Mouse (Mus musculus): ENCODE measurements around the gene Acp5. TPM values are rescaled to one million over a fixed set of nuclear protein-coding genes. Genes with fewer than 3 reads are reported as not detected.
A peak's percentile ranks its signal among the peaks of the same experiment; 100 is the strongest.

The Acp5 gene
- polyA plus RNA-seq, 1 experiment from 2014 or later, result 14.3 TPM

GRCm38 (mm10) chr9:22122005-22122404 lies 13.5 kb downstream of the Acp5 start:
- no peak for DNase-seq (ENCODE audit: low spot score)
- no peaks in the 10 kb centered on the region for H3K4me1 ChIP-seq (ENCODE audit: control insufficient read depth, insufficient read depth, low read length)
- H3K36me3 ChIP-seq (replicated peaks; ENCODE audit: control insufficient read depth, insufficient read depth, low read depth, low read length), result no peaks in the 10 kb centered on the region
- H3K9me3 ChIP-seq (replicated peaks; ENCODE audit: control insufficient read depth, low read length), result no peaks in the 10 kb centered on the region
- no peak overlapping the region for H3K4me2 ChIP-seq (ENCODE audit: low read depth, low read length)
- H3K9ac ChIP-seq (replicated peaks; ENCODE audit: low read length), result no peak overlapping the region
- ATAC-seq (replicated peaks; ENCODE audit: insufficient number of reproducible peaks, low FRiP score, low TSS enrichment, low read depth), result no peak
- WGBS, result 88% methylated on average over 3 of the region's 3 CpGs
- no peak overlapping the region for H3K4me3 ChIP-seq (ENCODE audit: low read depth, low read length)
- H3K27ac ChIP-seq (replicated peaks; ENCODE audit: low read depth, low read length), result no peak overlapping the region
- no peaks in the 10 kb centered on the region for H3K27me3 ChIP-seq (ENCODE audit: control insufficient read depth, insufficient read depth, low read length)

GRCm38 (mm10) chr9:22121545-22121944 lies 14.0 kb downstream of the Acp5 start:
- ATAC-seq (replicated peaks; ENCODE audit: insufficient number of reproducible peaks, low FRiP score, low TSS enrichment, low read depth) (no peak), DNase-seq (ENCODE audit: low spot score) (no peak)
- Histone ChIP-seq H3K9ac (replicated peaks; ENCODE audit: low read length) (no peak overlapping the region), H3K27ac (replicated peaks; ENCODE audit: low read depth, low read length) (no peak overlapping the region), H3K9me3 (replicated peaks; ENCODE audit: control insufficient read depth, low read length) (no peaks in the 10 kb centered on the region), H3K4me2 (ENCODE audit: low read depth, low read length) (no peak overlapping the region), H3K4me1 (ENCODE audit: control insufficient read depth, insufficient read depth, low read length) (no peaks in the 10 kb centered on the region), H3K27me3 (ENCODE audit: control insufficient read depth, insufficient read depth, low read length) (no peaks in the 10 kb centered on the region), H3K36me3 (replicated peaks; ENCODE audit: control insufficient read depth, insufficient read depth, low read depth, low read length) (no peaks in the 10 kb centered on the region), H3K4me3 (ENCODE audit: low read depth, low read length) (no peak overlapping the region)

GRCm38 (mm10) chr9:22119543-22119942 lies 16.0 kb downstream of the Acp5 start:
- Histone ChIP-seq H3K4me1 (ENCODE audit: control insufficient read depth, insufficient read depth, low read length) (no peaks in the 10 kb centered on the region), H3K9me3 (replicated peaks; ENCODE audit: control insufficient read depth, low read length) (no peaks in the 10 kb centered on the region), H3K27me3 (ENCODE audit: control insufficient read depth, insufficient read depth, low read length) (no peaks in the 10 kb centered on the region), H3K4me2 (ENCODE audit: low read depth, low read length) (no peak overlapping the region), H3K36me3 (replicated peaks; ENCODE audit: control insufficient read depth, insufficient read depth, low read depth, low read length) (no peaks in the 10 kb centered on the region), H3K27ac (replicated peaks; ENCODE audit: low read depth, low read length) (no peak overlapping the region), H3K4me3 (ENCODE audit: low read depth, low read length) (no peak overlapping the region), H3K9ac (replicated peaks; ENCODE audit: low read length) (no peak overlapping the region)
- ATAC-seq (replicated peaks; ENCODE audit: insufficient number of reproducible peaks, low FRiP score, low TSS enrichment, low read depth) (no peak), DNase-seq (ENCODE audit: low spot score) (no peak)
- 93% methylated on average over 4 of the region's 4 CpGs for WGBS

DNA sequence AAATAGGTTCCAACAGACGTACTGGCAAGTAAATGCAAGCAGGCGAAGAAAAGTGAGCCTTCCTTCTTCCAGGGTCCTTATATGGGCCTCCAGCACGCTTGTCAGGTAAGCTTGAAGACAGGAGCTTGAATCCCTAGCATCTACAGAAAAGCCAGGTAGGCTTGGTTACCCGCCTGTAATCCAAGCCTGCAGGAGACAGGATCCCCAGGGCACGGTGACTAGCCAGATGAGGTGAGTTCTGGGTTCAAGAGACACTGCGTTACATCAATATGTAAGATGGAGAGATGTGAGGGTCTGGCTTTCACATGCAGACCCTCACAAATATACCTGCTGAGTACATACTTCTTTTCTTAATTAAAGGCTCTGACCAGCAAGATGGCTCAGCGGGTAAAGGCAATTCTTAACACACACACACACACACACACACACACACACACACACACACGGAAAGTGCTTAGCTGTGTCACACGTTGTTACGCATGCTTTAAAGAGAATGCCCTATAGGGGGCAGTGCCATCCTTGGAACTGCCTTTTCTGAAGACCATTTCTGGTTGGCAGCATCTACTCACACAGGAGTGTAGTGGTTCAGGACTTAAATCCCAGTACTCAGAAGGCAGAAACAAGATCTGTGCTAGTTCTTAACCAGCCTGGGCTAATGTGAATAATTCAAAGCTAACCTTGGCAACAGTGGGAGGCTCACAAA lies 17.6 kb downstream of the Acp5 start:
- no peak overlapping the region for H3K27ac ChIP-seq (replicated peaks; ENCODE audit: low read depth, low read length)
- H3K4me3 ChIP-seq (ENCODE audit: low read depth, low read length), result no peak overlapping the region
- H3K9ac ChIP-seq (replicated peaks; ENCODE audit: low read length), result no peak overlapping the region
- no peaks in the 10 kb centered on the region for H3K27me3 ChIP-seq (ENCODE audit: control insufficient read depth, insufficient read depth, low read length)
- H3K4me1 ChIP-seq (ENCODE audit: control insufficient read depth, insufficient read depth, low read length), result no peaks in the 10 kb centered on the region
- H3K36me3 ChIP-seq (replicated peaks; ENCODE audit: control insufficient read depth, insufficient read depth, low read depth, low read length), result no peaks in the 10 kb centered on the region; the same call in 1 of the 2 replicates
- ATAC-seq (replicated peaks; ENCODE audit: insufficient number of reproducible peaks, low FRiP score, low TSS enrichment, low read depth) (no peak), DNase-seq (ENCODE audit: low spot score) (peak; percentile 70)
- H3K4me2 ChIP-seq (ENCODE audit: low read depth, low read length), result peak overlapping the region; percentile 54
- H3K9me3 ChIP-seq (replicated peaks; ENCODE audit: control insufficient read depth, low read length), result no peaks in the 10 kb centered on the region
- WGBS, result 39% methylated on average over 10 of the region's 10 CpGs

- ATAC-seq (replicated peaks; ENCODE audit: insufficient number of reproducible peaks, low FRiP score, low TSS enrichment, low read depth), result peak; percentile 93
- H3K4me1 ChIP-seq (ENCODE audit: control insufficient read depth, insufficient read depth, low read length), result no peaks in the 10 kb centered on the region
- peak within 1 kb of the TSS; percentile 89 for H3K4me3 ChIP-seq (ENCODE audit: low read depth, low read length)
- WGBS, result under 1% methylated on average over 52 of the region's 52 CpGs
- H3K9me3 ChIP-seq (replicated peaks; ENCODE audit: control insufficient read depth, low read length), result no peaks in the 10 kb centered on the region
- peak within 1 kb of the TSS; percentile 76 for H3K4me2 ChIP-seq (ENCODE audit: low read depth, low read length)
- peak within 1 kb of the TSS; percentile 93 for H3K9ac ChIP-seq (replicated peaks; ENCODE audit: low read length)
- H3K27me3 ChIP-seq (ENCODE audit: control insufficient read depth, insufficient read depth, low read length), result no peaks in the 10 kb centered on the region
- H3K36me3 ChIP-seq (replicated peaks; ENCODE audit: control insufficient read depth, insufficient read depth, low read depth, low read length), result peaks cover 4% of the 10 kb centered on the region; the same call in 1 of the 2 replicates
- peak; percentile 99 for DNase-seq (ENCODE audit: low spot score)
- peak within 1 kb of the TSS; percentile 56; the same call in 1 of the 2 replicates for H3K27ac ChIP-seq (replicated peaks; ENCODE audit: low read depth, low read length)
These were observed 18.6 kb downstream of the Acp5 start, which contains the start of gene Elof1 for GRCm38 (mm10) chr9:22116740-22117426. Elof1 (minus strand) TSS chr9:22117172.

GRCm38 (mm10) chr9:22116086-22116485 lies 19.4 kb downstream of the Acp5 start:
- peak overlapping the region; percentile 76 for H3K4me2 ChIP-seq (ENCODE audit: low read depth, low read length)
- 43% methylated on average over 15 of the region's 15 CpGs for WGBS
- peak overlapping the region; percentile 93 for H3K9ac ChIP-seq (replicated peaks; ENCODE audit: low read length)
- no peak overlapping the region for H3K27ac ChIP-seq (replicated peaks; ENCODE audit: low read depth, low read length)
- no peaks in the 10 kb centered on the region for H3K4me1 ChIP-seq (ENCODE audit: control insufficient read depth, insufficient read depth, low read length)
- H3K36me3 ChIP-seq (replicated peaks; ENCODE audit: control insufficient read depth, insufficient read depth, low read depth, low read length), result peaks cover 4% of the 10 kb centered on the region; the same call in 1 of the 2 replicates
- H3K27me3 ChIP-seq (ENCODE audit: control insufficient read depth, insufficient read depth, low read length), result no peaks in the 10 kb centered on the region
- DNase-seq (ENCODE audit: low spot score) (peak; percentile 8), ATAC-seq (replicated peaks; ENCODE audit: insufficient number of reproducible peaks, low FRiP score, low TSS enrichment, low read depth) (no peak)
- H3K9me3 ChIP-seq (replicated peaks; ENCODE audit: control insufficient read depth, low read length), result no peaks in the 10 kb centered on the region
- H3K4me3 ChIP-seq (ENCODE audit: low read depth, low read length), result peak overlapping the region; percentile 89

- peak overlapping the region; percentile 93 for H3K9ac ChIP-seq (replicated peaks; ENCODE audit: low read length)
- no peaks in the 10 kb centered on the region for H3K9me3 ChIP-seq (replicated peaks; ENCODE audit: control insufficient read depth, low read length)
- peak overlapping the region; percentile 89 for H3K4me3 ChIP-seq (ENCODE audit: low read depth, low read length)
- H3K36me3 ChIP-seq (replicated peaks; ENCODE audit: control insufficient read depth, insufficient read depth, low read depth, low read length), result peaks cover 4% of the 10 kb centered on the region; the same call in 1 of the 2 replicates
- DNase-seq (ENCODE audit: low spot score) (no peak), ATAC-seq (replicated peaks; ENCODE audit: insufficient number of reproducible peaks, low FRiP score, low TSS enrichment, low read depth) (no peak)
- no peaks in the 10 kb centered on the region for H3K27me3 ChIP-seq (ENCODE audit: control insufficient read depth, insufficient read depth, low read length)
- 93% methylated on average over 4 of the region's 4 CpGs for WGBS
- peak overlapping the region; percentile 76 for H3K4me2 ChIP-seq (ENCODE audit: low read depth, low read length)
- no peaks in the 10 kb centered on the region for H3K4me1 ChIP-seq (ENCODE audit: control insufficient read depth, insufficient read depth, low read length)
- no peak overlapping the region for H3K27ac ChIP-seq (replicated peaks; ENCODE audit: low read depth, low read length)
These were observed 19.9 kb downstream of the Acp5 start for GRCm38 (mm10) chr9:22115635-22116034.

GRCm38 (mm10) chr9:22108194-22108593 lies 27.3 kb downstream of the Acp5 start:
- Histone ChIP-seq H3K4me2 (ENCODE audit: low read depth, low read length) (no peak overlapping the region), H3K36me3 (replicated peaks; ENCODE audit: control insufficient read depth, insufficient read depth, low read depth, low read length) (peaks cover 4% of the 10 kb centered on the region; the same call in 1 of the 2 replicates), H3K9me3 (replicated peaks; ENCODE audit: control insufficient read depth, low read length) (no peaks in the 10 kb centered on the region), H3K27me3 (ENCODE audit: control insufficient read depth, insufficient read depth, low read length) (no peaks in the 10 kb centered on the region), H3K4me3 (ENCODE audit: low read depth, low read length) (no peak overlapping the region), H3K9ac (replicated peaks; ENCODE audit: low read length) (no peak overlapping the region), H3K27ac (replicated peaks; ENCODE audit: low read depth, low read length) (no peak overlapping the region), H3K4me1 (ENCODE audit: control insufficient read depth, insufficient read depth, low read length) (no peaks in the 10 kb centered on the region)
- DNase-seq (ENCODE audit: low spot score) (no peak), ATAC-seq (replicated peaks; ENCODE audit: insufficient number of reproducible peaks, low FRiP score, low TSS enrichment, low read depth) (no peak)
- 94% methylated on average over 9 of the region's 9 CpGs for WGBS
